Comparison of ENCODE assay signal across 8 mouse cellular contexts in genomic region chr3:144381431-144381980, GRCm38 (mm10).
A peak's percentile ranks its signal among the peaks of the same experiment; 100 is the strongest.
DNase-seq lines count a peak whose midpoint lies in the region; ATAC-seq and TF ChIP-seq lines count a peak whose summit lies in the region.

No protein-coding gene starts in this region.

- H3K4me1 ChIP-seq in heart, embryonic 16.5 days (ENCODE audit: control insufficient read depth, insufficient read depth, low read length): no peaks in the 10 kb centered on the region
- H3K4me1 ChIP-seq in bone marrow macrophage, adult 2 months (ENCODE audit: control insufficient read depth, insufficient read depth, low read length): peaks cover 3% of the 10 kb centered on the region; the same call in 1 of the 2 replicates
- peaks cover 13% of the 10 kb centered on the region for H3K4me1 ChIP-seq in hindbrain, embryonic 15.5 days (replicated peaks)

- 36% methylated on average over 13 of the region's 16 CpGs for WGBS in heart, embryonic 16.5 days
- 49% methylated on average over 16 of the region's 16 CpGs for WGBS in hindbrain, embryonic 15.5 days

- no peak for TF ChIP-seq CTCF in bone marrow macrophage, adult 2 months (IDR thresholded peaks at IDR 0.05; ENCODE audit: low read depth, low read length)

- intact Hi-C loops in heart, postnatal 10 days (cut with DNase I): loop anchor here (10.0 kb wide), 1 partner anchor 787 kb away; no protein-coding TSS in a partner anchor

- H3K9ac ChIP-seq in heart, embryonic 16.5 days (ENCODE audit: low read length): peak overlapping the region; percentile 55
- H3K9ac ChIP-seq in hindbrain, embryonic 15.5 days: no peak overlapping the region

- no peak for DNase-seq in heart, postnatal 10 days
- no peak for DNase-seq in frontal cortex, postnatal 36 days (ENCODE audit: low spot score in 2 of 2)
- no peak for DNase-seq in layer of hippocampus, postnatal 10 days (ENCODE audit: low spot score in 2 of 2)
- no peak for DNase-seq in spleen, postnatal 36 days (ENCODE audit: low spot score in 2 of 2)

- H3K27ac ChIP-seq in heart, embryonic 16.5 days (ENCODE audit: low read length): no peak overlapping the region
- H3K27ac ChIP-seq in bone marrow macrophage, adult 2 months (ENCODE audit: insufficient read depth, low read depth, low read length): no peak overlapping the region
- no peak overlapping the region for H3K27ac ChIP-seq in hindbrain, embryonic 15.5 days (replicated peaks)

- no peaks in the 10 kb centered on the region for H3K9me3 ChIP-seq in heart, embryonic 16.5 days (replicated peaks; ENCODE audit: control insufficient read depth, low read length)
- no peaks in the 10 kb centered on the region for H3K9me3 ChIP-seq in hindbrain, embryonic 15.5 days

- H3K4me2 ChIP-seq in heart, embryonic 16.5 days (ENCODE audit: low read depth, low read length): peak overlapping the region; percentile 76
- H3K4me2 ChIP-seq in hindbrain, embryonic 15.5 days: peak overlapping the region; percentile 45

- peak overlapping the region; percentile 52 for H3K4me3 ChIP-seq in heart, embryonic 16.5 days (ENCODE audit: low read length)
- H3K4me3 ChIP-seq in bone marrow macrophage, adult 2 months (ENCODE audit: insufficient read depth, low read length): peak overlapping the region; percentile 30
- H3K4me3 ChIP-seq in hindbrain, embryonic 15.5 days: no peak overlapping the region

- no peaks in the 10 kb centered on the region for H3K36me3 ChIP-seq in heart, embryonic 16.5 days (ENCODE audit: control insufficient read depth, insufficient read depth)
- H3K36me3 ChIP-seq in hindbrain, embryonic 15.5 days: no peaks in the 10 kb centered on the region

- H3K27me3 ChIP-seq in heart, embryonic 16.5 days (ENCODE audit: control insufficient read depth, insufficient read depth, low read length): no peaks in the 10 kb centered on the region
- H3K27me3 ChIP-seq in hindbrain, embryonic 15.5 days: no peaks in the 10 kb centered on the region

- ATAC-seq in heart, embryonic 16.5 days (replicated peaks; ENCODE audit: extremely low read depth, insufficient read depth, low FRiP score): no peak; the same call in 1 of the 2 replicates
- ATAC-seq in hindbrain, embryonic 15.5 days (ENCODE audit: low FRiP score, low read depth): no peak
- peak; percentile 17 for ATAC-seq in megakaryocyte progenitor cell, adult 5-6 weeks (replicated peaks; ENCODE audit: poor library complexity)

- TF ChIP-seq POLR2A in bone marrow macrophage, adult 2 months (IDR thresholded peaks at IDR 0.05; ENCODE audit: borderline replicate concordance, low read depth, low read length): no peak
